Mouse (Mus musculus): ENCODE measurements around the gene Hist1h2ae.

The Hist1h2ae gene

GRCm38 (mm10) chr13:23521703-23522102 lies 49.3 kb downstream of the Hist1h2ae start:
- DNase-seq (ENCODE audit: extremely low spot score, low spot score): peak; percentile 72

Data from neural tube, embryonic 10.5 days (tissue).